Mouse (Mus musculus): ENCODE measurements around the gene Rbm24.

The Rbm24 gene

DNA sequence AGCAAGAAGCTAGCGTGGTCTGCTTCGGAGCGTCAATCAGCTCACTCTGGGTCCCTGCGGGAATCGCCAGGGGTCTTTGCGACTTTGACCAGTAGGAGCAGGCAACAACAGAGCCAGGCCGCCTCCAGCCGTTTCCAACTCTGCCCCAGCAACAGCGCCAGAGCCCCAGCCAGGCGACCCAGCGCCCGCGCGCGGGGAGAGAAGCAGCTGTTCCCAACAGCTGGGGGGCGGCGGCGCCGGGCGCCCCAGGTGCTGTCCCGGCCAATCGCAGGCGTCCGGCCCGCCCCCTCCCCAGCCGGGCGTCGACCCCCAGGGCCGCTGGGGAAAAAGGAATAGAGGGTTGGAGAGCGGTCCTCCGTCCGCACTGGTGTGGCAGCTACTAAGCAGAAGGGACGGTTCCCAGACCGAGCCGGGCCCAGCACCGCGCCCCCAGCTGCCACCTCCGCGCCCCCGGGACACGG, at the start of gene Rbm24:
Gene Rbm24, plus strand, starts transcription at position 294 of the 461 bp plus-strand sequence.
- peak; percentile 43 for DNase-seq

GRCm38 (mm10) chr13:46372884-46373283, 45.4 kb upstream of the Rbm24 start:
- no peak for DNase-seq

DNA sequence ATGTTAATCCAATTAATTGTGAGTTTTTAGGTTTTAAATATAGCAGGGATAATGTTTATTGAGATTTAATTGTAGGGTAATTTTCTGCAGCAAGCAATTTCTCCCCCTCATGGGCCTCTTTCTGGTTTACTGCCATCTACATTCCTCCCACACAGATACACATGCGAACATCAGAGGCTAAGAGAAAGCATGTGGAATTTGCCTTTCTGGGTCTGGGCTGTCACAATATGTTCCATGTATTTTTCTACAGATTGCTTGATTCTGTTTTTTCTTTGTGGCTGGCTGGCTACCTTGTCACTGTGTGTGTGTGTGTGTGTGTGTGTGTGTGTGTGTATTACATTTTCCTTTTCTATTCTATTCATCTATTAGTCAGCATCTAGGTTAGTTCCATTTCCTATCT, 42.9 kb upstream of the Rbm24 start:
- no peak for DNase-seq

DNA sequence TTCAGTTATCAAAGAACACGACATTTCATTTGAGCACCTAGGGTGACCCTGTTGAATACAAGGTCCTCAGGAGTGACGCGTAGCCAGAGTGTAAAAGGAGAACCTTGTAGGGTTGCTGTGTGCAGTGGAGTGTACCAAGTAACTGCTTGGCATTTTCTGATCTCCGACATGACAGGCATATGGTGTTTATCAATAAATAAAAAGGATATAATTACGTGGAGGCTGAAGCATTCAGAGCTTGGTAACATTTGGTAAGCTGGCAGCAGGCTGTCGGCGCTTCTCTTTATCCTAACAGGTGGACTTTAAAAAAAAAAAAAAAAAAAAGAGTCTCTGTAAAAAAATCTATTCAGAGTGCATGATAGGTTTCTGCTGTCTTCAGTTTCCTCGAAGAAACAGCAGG, 30.8 kb upstream of the Rbm24 start:
- DNase-seq: no peak

DNA sequence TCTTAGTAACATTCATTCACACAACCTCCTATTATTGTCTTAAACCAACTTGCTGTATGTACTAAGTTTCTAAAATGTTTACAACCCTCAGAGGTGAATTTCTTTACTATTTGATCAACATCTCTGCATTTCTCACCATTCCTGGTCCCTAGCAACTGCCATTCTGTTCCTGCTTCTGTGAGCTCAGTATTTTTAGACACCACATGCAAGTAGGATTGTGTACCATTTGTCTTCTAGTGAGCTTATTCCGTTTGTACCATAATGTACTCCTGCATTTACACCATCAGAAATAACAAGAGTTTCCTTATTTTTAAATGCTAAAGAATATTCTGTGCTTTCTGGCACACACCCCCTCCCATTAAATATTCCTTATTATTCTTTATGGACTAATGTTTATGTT, 26.6 kb upstream of the Rbm24 start:
- DNase-seq: no peak

DNA sequence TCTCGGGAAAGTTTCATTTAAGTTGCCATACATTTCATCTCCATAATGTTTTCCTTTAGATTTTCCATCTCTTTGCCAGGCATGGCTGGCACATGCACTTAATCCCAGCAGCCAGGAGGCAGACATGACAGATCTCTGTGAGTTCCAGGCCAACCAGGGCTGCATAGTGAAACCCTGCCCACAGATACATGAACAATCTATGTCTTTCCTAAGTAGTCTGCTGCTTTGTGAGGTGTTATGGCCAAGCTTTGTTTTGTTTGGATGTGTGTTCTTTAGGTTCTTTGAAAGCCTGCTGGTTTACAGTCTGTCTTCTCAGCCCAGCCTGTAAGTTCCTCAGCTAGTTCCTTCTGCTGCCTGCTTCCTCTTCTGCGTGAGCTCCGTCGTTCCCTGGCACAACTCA, 25.3 kb upstream of the Rbm24 start:
- no peak for DNase-seq

DNA sequence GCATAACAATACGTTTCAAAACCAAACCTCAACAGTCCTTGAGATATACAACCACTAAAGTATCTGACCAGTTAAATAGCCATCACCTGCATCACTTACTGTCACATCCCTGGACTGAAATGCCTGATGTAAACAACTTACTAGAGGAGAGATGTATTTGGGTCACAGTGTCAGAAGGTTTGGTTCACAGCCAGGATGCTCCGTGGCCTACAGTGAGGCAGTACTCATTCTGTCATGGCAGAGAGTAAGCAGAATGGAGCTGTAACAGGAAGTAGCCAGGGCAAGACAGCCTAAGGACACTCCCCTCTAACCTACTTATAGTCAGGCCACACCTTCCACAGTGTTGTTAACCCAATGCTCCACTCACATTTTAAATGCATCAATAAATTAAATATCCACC, 24.3 kb upstream of the Rbm24 start:
- DNase-seq: no peak

DNA sequence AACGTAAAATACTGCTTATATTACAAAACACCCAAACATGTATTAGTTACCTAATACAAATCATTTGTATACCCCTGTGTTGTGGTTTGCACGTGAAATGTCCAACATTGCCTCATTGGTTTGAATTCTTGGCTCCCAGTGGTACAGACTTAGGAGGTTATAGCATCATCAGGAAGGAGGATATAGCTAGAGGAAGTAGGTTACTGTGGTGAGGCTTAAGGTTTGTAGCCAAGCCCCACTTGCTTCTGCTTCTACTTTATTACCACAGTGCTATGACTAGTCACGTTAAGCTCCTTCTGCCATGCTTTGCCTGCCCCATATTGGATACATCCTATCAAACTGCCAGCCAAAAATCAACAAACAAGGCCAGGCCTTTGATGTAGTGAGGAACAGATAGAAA, 21.0 kb upstream of the Rbm24 start:
- no peak for DNase-seq

DNA sequence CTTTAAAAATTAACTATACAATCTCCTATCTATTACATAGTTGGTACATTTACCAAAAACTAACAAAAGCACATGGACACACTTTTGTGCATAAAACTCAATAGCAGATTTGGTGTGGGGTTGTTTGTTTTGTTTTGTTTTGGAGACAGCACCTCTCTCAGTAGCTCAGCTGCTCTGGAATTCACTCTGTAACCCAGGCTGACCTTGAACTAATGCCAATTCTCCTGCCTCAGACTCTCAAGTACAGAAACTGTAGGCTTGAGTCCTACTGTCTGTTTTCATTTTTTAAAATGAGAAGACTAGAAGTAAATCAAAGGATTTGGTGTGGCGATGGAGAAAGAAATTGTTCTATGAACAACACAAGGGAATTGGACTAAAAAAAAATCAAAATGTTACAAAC, 11.1 kb upstream of the Rbm24 start:
- DNase-seq: no peak

- DNase-seq: no peak
These were observed 6.0 kb upstream of the Rbm24 start for GRCm38 (mm10) chr13:46412247-46412646.

GRCm38 (mm10) chr13:46413588-46413987, 4.6 kb upstream of the Rbm24 start:
- DNase-seq: no peak

- no peak for DNase-seq
These were observed 4.2 kb upstream of the Rbm24 start for GRCm38 (mm10) chr13:46414050-46414449.

DNA sequence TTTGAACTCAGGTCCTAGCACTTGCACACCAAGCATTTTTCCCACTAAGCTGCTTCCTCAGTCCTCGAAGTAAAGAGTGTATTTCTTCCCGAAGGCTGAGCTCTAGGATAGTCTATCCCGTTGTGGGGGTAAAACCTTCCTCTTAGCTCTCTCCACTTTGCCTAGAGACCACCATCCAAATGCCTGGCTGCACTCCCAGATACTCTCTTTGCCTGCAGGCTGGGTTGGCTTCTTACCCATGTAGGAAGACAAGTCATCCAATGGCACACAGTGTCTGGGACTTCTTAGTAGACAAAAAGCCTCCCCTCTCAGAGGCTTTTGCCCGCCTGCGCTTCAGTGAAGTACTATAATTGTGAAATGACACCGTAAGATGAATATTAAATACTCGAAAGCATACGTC, 2.2 kb upstream of the Rbm24 start:
- no peak for DNase-seq

GRCm38 (mm10) chr13:46417594-46417993, 640 bp upstream of the Rbm24 start:
- no peak for DNase-seq

- peak; percentile 33 for DNase-seq
These were observed 704 bp downstream of the Rbm24 start for GRCm38 (mm10) chr13:46418731-46419545.

GRCm38 (mm10) chr13:46419648-46420047, 1.4 kb downstream of the Rbm24 start:
- DNase-seq: no peak

- DNase-seq: no peak
These were observed 1.9 kb downstream of the Rbm24 start for GRCm38 (mm10) chr13:46420095-46420494.

DNA sequence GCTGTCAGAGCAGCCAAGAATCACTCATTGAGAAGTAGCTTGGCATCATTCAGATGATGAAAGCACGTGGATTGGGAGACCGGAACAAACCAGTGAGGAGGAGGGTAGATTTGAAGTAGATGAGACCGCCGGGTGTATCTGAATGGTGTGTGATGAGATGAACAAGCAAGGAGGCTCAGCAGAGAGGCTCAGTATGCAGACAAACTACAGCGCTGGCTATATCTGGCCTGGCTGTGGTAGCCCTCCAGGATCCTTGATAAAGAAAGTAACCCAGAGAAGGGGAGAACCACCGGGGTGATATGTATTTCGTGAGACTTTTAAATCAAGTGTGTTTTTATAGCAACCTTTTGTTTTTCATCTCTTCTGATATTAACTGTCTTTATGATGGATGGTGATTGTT, 5.6 kb downstream of the Rbm24 start:
- DNase-seq: no peak

- no peak for DNase-seq
These were observed 6.1 kb downstream of the Rbm24 start for GRCm38 (mm10) chr13:46424376-46424775.

- DNase-seq: no peak
These were observed 8.5 kb downstream of the Rbm24 start for GRCm38 (mm10) chr13:46426651-46427269.

DNA sequence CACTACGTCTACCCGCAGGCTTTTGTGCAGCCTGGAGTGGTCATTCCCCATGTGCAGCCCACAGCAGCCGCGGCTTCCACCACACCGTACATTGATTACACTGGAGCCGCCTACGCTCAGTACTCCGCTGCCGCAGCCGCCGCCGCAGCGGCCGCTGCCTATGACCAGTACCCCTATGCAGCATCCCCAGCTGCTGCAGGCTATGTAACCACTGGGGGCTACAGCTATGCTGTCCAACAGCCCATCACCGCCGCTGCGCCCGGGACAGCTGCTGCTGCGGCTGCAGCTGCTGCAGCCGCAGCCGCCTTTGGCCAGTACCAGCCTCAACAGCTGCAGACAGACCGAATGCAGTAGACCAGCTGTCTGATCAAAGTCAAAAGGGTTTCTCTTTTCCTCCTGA, 10.7 kb downstream of the Rbm24 start:
- no peak for DNase-seq

DNA sequence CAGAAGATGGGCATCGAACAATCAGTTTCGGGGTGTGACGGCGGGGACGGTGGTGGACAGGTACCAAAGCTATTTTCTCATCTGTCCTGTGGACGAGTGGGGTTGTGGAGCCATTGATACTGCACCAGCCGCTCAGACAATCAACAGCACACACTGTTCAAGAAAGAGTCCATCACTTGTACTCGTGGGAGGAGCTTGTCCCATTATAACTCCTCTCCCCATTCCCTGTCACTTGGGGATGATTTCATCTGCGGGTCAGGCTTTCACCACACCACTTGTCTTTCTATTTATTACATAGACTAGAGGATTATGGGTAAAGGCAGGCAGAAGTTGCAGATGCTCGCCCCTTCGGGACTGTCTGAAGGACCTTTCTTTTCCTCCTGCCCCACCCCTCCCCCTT, 11.6 kb downstream of the Rbm24 start:
- no peak for DNase-seq

- DNase-seq: no peak
These were observed 15.8 kb downstream of the Rbm24 start for GRCm38 (mm10) chr13:46433880-46434560.

DNA sequence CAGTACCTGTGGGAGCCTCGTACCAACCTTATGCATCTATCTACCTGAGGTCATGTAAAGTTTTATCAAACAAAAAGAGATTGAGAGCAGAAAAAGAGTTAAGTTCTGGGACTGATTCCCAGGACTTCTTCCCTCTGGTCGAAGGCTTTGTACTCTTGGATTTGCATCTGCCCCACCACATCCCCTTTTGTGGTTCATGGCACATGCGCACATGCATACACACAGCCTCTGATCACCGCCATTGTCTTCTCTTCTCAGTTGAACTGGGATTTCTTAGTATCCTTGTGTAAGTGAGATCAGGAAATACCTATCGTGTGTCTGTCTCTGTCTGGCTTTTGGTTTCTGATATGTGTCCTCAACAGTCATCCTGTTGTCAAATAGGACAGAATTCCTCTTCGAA, 20.7 kb downstream of the Rbm24 start:
- DNase-seq: no peak

Data from right cerebral cortex, postnatal 14 days (tissue).